ENCODE assay signal across 14 mouse cellular contexts in genomic region chr11:61319233-61319922, GRCm38 (mm10). TPM values are rescaled to one million over a fixed set of nuclear protein-coding genes. Genes with fewer than 3 reads are reported as not detected.
A peak's percentile ranks its signal among the peaks of the same experiment; 100 is the strongest.
DNase-seq lines count a peak whose midpoint lies in the region; ATAC-seq and TF ChIP-seq lines count a peak whose summit lies in the region.
"Had no signal": no experiment of that assay in that cellular context is flagged by ENCODE, and none has a peak within 500 bp of the region (broad histone marks: within the 10 kb centered on the region; RNA-seq: fewer than 3 reads in every experiment).

No protein-coding gene starts in this region.

- H3K9me3 ChIP-seq in intestine, embryonic 15.5 days: no peaks in the 10 kb centered on the region
- H3K9me3 ChIP-seq: hindbrain, embryonic 15.5 days; liver, embryonic 13.5 days; midbrain, embryonic 10.5 days had no signal

- no peaks in the 10 kb centered on the region for H3K4me1 ChIP-seq in testis, adult 2 months (ENCODE audit: control insufficient read depth, insufficient read depth, low read length)
- no peaks in the 10 kb centered on the region for H3K4me1 ChIP-seq in intestine, embryonic 15.5 days (replicated peaks)
- peaks cover 15% of the 10 kb centered on the region; the same call in 1 of the 2 replicates for H3K4me1 ChIP-seq in small intestine, adult 2 months (ENCODE audit: control insufficient read depth, insufficient read depth, insufficient read length, low read length)
- H3K4me1 ChIP-seq: hindbrain, embryonic 15.5 days had no signal

- H3K4me3 ChIP-seq in testis, adult 2 months (ENCODE audit: control insufficient read depth, low read depth, low read length): no peak overlapping the region
- H3K4me3 ChIP-seq in intestine, embryonic 15.5 days (replicated peaks): no peak overlapping the region
- no peak overlapping the region for H3K4me3 ChIP-seq in small intestine, adult 2 months (ENCODE audit: low read depth, low read length)
- H3K4me3 ChIP-seq: hindbrain, embryonic 15.5 days; liver, embryonic 13.5 days; midbrain, embryonic 10.5 days had no signal

- ATAC-seq in intestine, embryonic 15.5 days: peak; percentile 55; the same call in 1 of the 2 replicates
- ATAC-seq: Patski had no signal

- TF ChIP-seq CTCF in testis, adult 2 months (IDR thresholded peaks at IDR 0.05; ENCODE audit: control insufficient read depth, insufficient read depth, insufficient replicate concordance, low read depth, low read length): no peak
- no peak for TF ChIP-seq CTCF in small intestine, adult 2 months (IDR thresholded peaks at IDR 0.05; ENCODE audit: extremely low read depth, insufficient read length, insufficient replicate concordance, low read depth, low read length)

- no peak overlapping the region for H3K4me2 ChIP-seq in intestine, embryonic 15.5 days (replicated peaks)
- H3K4me2 ChIP-seq: hindbrain, embryonic 15.5 days; liver, embryonic 13.5 days had no signal

- no peaks in the 10 kb centered on the region for H3K36me3 ChIP-seq in testis, adult 2 months (ENCODE audit: control insufficient read depth, insufficient read depth, low read length)
- no peaks in the 10 kb centered on the region for H3K36me3 ChIP-seq in intestine, embryonic 15.5 days
- no peaks in the 10 kb centered on the region for H3K36me3 ChIP-seq in small intestine, adult 2 months (ENCODE audit: control insufficient read depth, insufficient read depth, low read length)
- H3K36me3 ChIP-seq: hindbrain, embryonic 15.5 days; liver, embryonic 13.5 days; midbrain, embryonic 10.5 days had no signal

- no peaks in the 10 kb centered on the region for H3K27me3 ChIP-seq in testis, adult 2 months (ENCODE audit: control insufficient read depth, insufficient read depth, low read length)
- H3K27me3 ChIP-seq in intestine, embryonic 15.5 days (replicated peaks): no peaks in the 10 kb centered on the region
- H3K27me3 ChIP-seq in small intestine, adult 2 months (ENCODE audit: control insufficient read depth, insufficient read depth, low read length): no peaks in the 10 kb centered on the region
- H3K27me3 ChIP-seq: hindbrain, embryonic 15.5 days had no signal

- no peak overlapping the region for H3K9ac ChIP-seq in intestine, embryonic 15.5 days
- H3K9ac ChIP-seq: hindbrain, embryonic 15.5 days; liver, embryonic 13.5 days had no signal

- WGBS in intestine, embryonic 15.5 days: 48% methylated on average over 12 of the region's 12 CpGs
- 23% methylated on average over 12 of the region's 12 CpGs for WGBS in small intestine, adult 2 months

- peak; percentile 19 for DNase-seq in embryo, embryonic 10 days (ENCODE audit: low spot score)
- no peak for DNase-seq in embryo, embryonic 11 days
- DNase-seq in testis, postnatal 14 days (ENCODE audit: low spot score): no peak
- no peak for DNase-seq in urinary bladder, adult 2 months (ENCODE audit: low spot score)
- DNase-seq in spleen, adult 12 weeks (ENCODE audit: low spot score): no peak
- DNase-seq: cerebellum, adult 18-20 months; liver, embryonic 13.5 days had no signal

- peak overlapping the region; percentile 60 for H3K27ac ChIP-seq in testis, adult 2 months (ENCODE audit: control insufficient read depth, insufficient read depth, low read depth, low read length)
- no peak overlapping the region for H3K27ac ChIP-seq in intestine, embryonic 15.5 days
- peak overlapping the region; percentile 56 for H3K27ac ChIP-seq in small intestine, adult 2 months (ENCODE audit: insufficient read depth, low read depth, low read length)
- H3K27ac ChIP-seq: hindbrain, embryonic 15.5 days; liver, embryonic 13.5 days; midbrain, embryonic 10.5 days had no signal

- no peak for TF ChIP-seq POLR2A in testis, adult 2 months (IDR thresholded peaks at IDR 0.05; ENCODE audit: control insufficient read depth, low read depth, low read length)
- no peak for TF ChIP-seq POLR2A in small intestine, adult 2 months (IDR thresholded peaks at IDR 0.05; ENCODE audit: low read depth, low read length)

RNA-seq across cellular contexts. Expression of gene Slc47a2, which starts 23.3 kb away (rescaled TPM):
- polyA plus RNA-seq in testis, adult 2 months (2012; rRNA removed): 69.1 and 87.1 TPM in 2 replicates
- polyA plus RNA-seq in intestine, embryonic 15.5 days (2015; fragmentation: Nextera tagmentation; extraction: Ambion mirVana): not detected in 2 replicates
- 0.06 TPM in 1 of 2 replicates, not detected in the other for polyA plus RNA-seq in small intestine, adult 2 months (2012; rRNA removed)
- 0.25 and 0.41 TPM in 2 replicates for polyA plus RNA-seq in urinary bladder, adult 2 months (2012; rRNA removed)
- polyA plus RNA-seq: brain, embryonic 14.5 days; hindbrain, embryonic 15.5 days; midbrain, embryonic 10.5 days; Patski had no signal

RNA-seq across cellular contexts. Expression of gene Aldh3a2, which starts 52.1 kb away (rescaled TPM):
- polyA plus RNA-seq in testis, adult 2 months (2012; rRNA removed): 18.3 and 21.3 TPM in 2 replicates
- 50.5 and 51.6 TPM in 2 replicates for polyA plus RNA-seq in intestine, embryonic 15.5 days (2015; fragmentation: Nextera tagmentation; extraction: Ambion mirVana)
- 68.2 and 166 TPM in 2 replicates for polyA plus RNA-seq in small intestine, adult 2 months (2012; rRNA removed)
- polyA plus RNA-seq in urinary bladder, adult 2 months (2012; rRNA removed): 71.3 and 77.7 TPM in 2 replicates

RNA-seq across cellular contexts. Expression of gene Slc47a1, which starts 58.8 kb away (rescaled TPM):
- polyA plus RNA-seq in testis, adult 2 months (2012; rRNA removed): 0.82 and 1.4 TPM in 2 replicates
- polyA plus RNA-seq in intestine, embryonic 15.5 days (2015; fragmentation: Nextera tagmentation; extraction: Ambion mirVana): 4.8 and 5.9 TPM in 2 replicates
- polyA plus RNA-seq in small intestine, adult 2 months (2012; rRNA removed): 9.7 and 25.8 TPM in 2 replicates
- 24.4 and 29.1 TPM in 2 replicates for polyA plus RNA-seq in urinary bladder, adult 2 months (2012; rRNA removed)
- polyA plus RNA-seq: midbrain, embryonic 10.5 days had no signal

Comparison
In these comparisons a context has a peak if more than half of its experiments do, and no peak if none do; other contexts are left out.
1. RNA of gene Slc47a2, which starts 23.3 kb away (polyA plus RNA-seq): 69.1 to 87.1 TPM in testis, adult 2 months; 0.25 to 0.41 TPM in urinary bladder, adult 2 months, not detected in intestine, embryonic 15.5 days and 0.06 TPM in small intestine, adult 2 months; every median in the first group is over 10 times any median in the second.